Mouse (Mus musculus): Measurements from ENCODE around the gene Mars.

Gene Mars

GRCm38 (mm10) chr10:127286730-127287129 lies 24.9 kb downstream of the Mars start:
- no peak for DNase-seq (ENCODE audit: low spot score)

- DNase-seq (ENCODE audit: low spot score): no peak
Observed at GRCm38 (mm10) chr10:127286194-127286593, 25.4 kb downstream of the Mars start.

GRCm38 (mm10) chr10:127285644-127286043 lies 25.9 kb downstream of the Mars start:
- no peak for DNase-seq (ENCODE audit: low spot score)

GRCm38 (mm10) chr10:127284724-127285500 lies 26.7 kb downstream of the Mars start:
- DNase-seq (ENCODE audit: low spot score): no peak

- no peak for DNase-seq (ENCODE audit: low spot score)
Observed at GRCm38 (mm10) chr10:127284105-127284622, 27.4 kb downstream of the Mars start.

GRCm38 (mm10) chr10:127282620-127283215 lies 28.9 kb downstream of the Mars start:
- DNase-seq (ENCODE audit: low spot score): no peak

- DNase-seq (ENCODE audit: low spot score): no peak
Observed at GRCm38 (mm10) chr10:127281316-127281715, 30.3 kb downstream of the Mars start.

- no peak for DNase-seq (ENCODE audit: low spot score)
Observed at GRCm38 (mm10) chr10:127279730-127280129, 31.9 kb downstream of the Mars start.

GRCm38 (mm10) chr10:127274261-127275022 lies 37.1 kb downstream of the Mars start:
- no peak for DNase-seq (ENCODE audit: low spot score)

- DNase-seq (ENCODE audit: low spot score): no peak
Observed at GRCm38 (mm10) chr10:127272371-127272770, 39.2 kb downstream of the Mars start.

- DNase-seq (ENCODE audit: low spot score): no peak
Observed at GRCm38 (mm10) chr10:127269884-127270283, 41.7 kb downstream of the Mars start.

GRCm38 (mm10) chr10:127269036-127269435 lies 42.5 kb downstream of the Mars start:
- DNase-seq (ENCODE audit: low spot score): no peak

- DNase-seq (ENCODE audit: low spot score): no peak
Observed at GRCm38 (mm10) chr10:127268401-127268800, 43.2 kb downstream of the Mars start.

- DNase-seq (ENCODE audit: low spot score): no peak
Observed at GRCm38 (mm10) chr10:127267318-127267717, 44.3 kb downstream of the Mars start.

GRCm38 (mm10) chr10:127266112-127267091 lies 45.2 kb downstream of the Mars start, which contains the start of gene Dctn2:
TSS of gene Dctn2 (plus strand) at chr10:127266368.
- DNase-seq (ENCODE audit: low spot score): peak; percentile 95

- DNase-seq (ENCODE audit: low spot score): no peak
Observed at GRCm38 (mm10) chr10:127265727-127266111, 45.9 kb downstream of the Mars start.

GRCm38 (mm10) chr10:127264971-127265370 lies 46.6 kb downstream of the Mars start:
- no peak for DNase-seq (ENCODE audit: low spot score)

GRCm38 (mm10) chr10:127264336-127264735 lies 47.2 kb downstream of the Mars start:
- no peak for DNase-seq (ENCODE audit: low spot score)

GRCm38 (mm10) chr10:127263631-127264030 lies 48.0 kb downstream of the Mars start:
- DNase-seq (ENCODE audit: low spot score): no peak

- peak; percentile 52 for DNase-seq (ENCODE audit: low spot score)
Observed at GRCm38 (mm10) chr10:127262548-127263398, 48.8 kb downstream of the Mars start, which contains the start of gene Kif5a. TSS of gene Kif5a (minus strand) at chr10:127263348.
